Mouse (Mus musculus) ES-E14 (cell line): ENCODE data around the gene Zfp512. TPM values are rescaled to one million over a fixed set of nuclear protein-coding genes. Genes with fewer than 3 reads are reported as not detected.
"Not testable (repeated sequence)": the region's sequence is repeated elsewhere in the genome, so short reads cannot be mapped to it uniquely, and the experiment has no call there.

ENCODE experiments used
- DNase-seq: peaks from one replicate; pipeline ENCODE4 v3.0.0-alpha.2; 2013; ENCODE audit warnings: low read depth, low spot score
- H3K27ac ChIP-seq: 2 replicates; pipeline ENCODE4 v1.5.1; 2012; ENCODE audit warnings: low read depth, mild to moderate bottlenecking, low read length, moderate library complexity, mixed read lengths; ENCODE audit not compliant: poor library complexity, insufficient read depth, severe bottlenecking
- H3K36me3 ChIP-seq: 2 replicates; pipeline ENCODE4 v1.6.1; 2012; ENCODE audit warnings: mild to moderate bottlenecking, low read length, moderate library complexity, mixed read lengths; ENCODE audit not compliant: control insufficient read depth, poor library complexity, insufficient read depth, severe bottlenecking
- H3K4me1 ChIP-seq, 2 experiments: fragments of 150-350 bp in 1 of 2; sonication (generic) in 1 of 2; 2 replicates each; pipeline ENCODE4 v1.6.1; 2012; ENCODE audit warnings: low read length in 2 of 2, mild to moderate bottlenecking in 1 of 2, mixed read lengths in 1 of 2; ENCODE audit not compliant: control insufficient read depth in 2 of 2, insufficient read depth in 2 of 2, poor library complexity in 1 of 2
- H3K4me3 ChIP-seq, 2 experiments: fragments of 150-350 bp in 1 of 2; sonication (generic) in 1 of 2; 2 replicates each; pipeline ENCODE4 v1.5.1; 2012; ENCODE audit warnings: low read length in 2 of 2, low read depth in 1 of 2, mild to moderate bottlenecking in 1 of 2, mixed read lengths in 1 of 2; ENCODE audit not compliant: insufficient read depth in 1 of 2, poor library complexity in 1 of 2, severe bottlenecking in 1 of 2
- H3K9ac ChIP-seq: 2 replicates; pipeline ENCODE4 v1.6.1; 2012; ENCODE audit warnings: low read depth, mild to moderate bottlenecking, low read length, mixed read lengths; ENCODE audit not compliant: poor library complexity, insufficient read depth, severe bottlenecking
- H3K9me3 ChIP-seq: fragments of 150-350 bp; sonication (generic); 2 replicates; pipeline ENCODE4 v1.6.1; 2012; ENCODE audit warnings: low read depth, mild to moderate bottlenecking, low read length; ENCODE audit not compliant: control insufficient read depth, insufficient read depth
- CHD2 ChIP-seq: IDR thresholded peaks from 2 replicates; pipeline ENCODE4 v1.6.1; 2014; ENCODE audit warnings: mild to moderate bottlenecking, low read depth, low read length, inconsistent platforms
- HCFC1 ChIP-seq: IDR thresholded peaks from 2 replicates; pipeline ENCODE4 v1.6.1; 2012; ENCODE audit warnings: low read length, inconsistent platforms, borderline replicate concordance; ENCODE audit not compliant: insufficient read depth
- MAFK ChIP-seq: IDR thresholded peaks from 2 replicates; pipeline ENCODE4 v1.6.1; 2014; ENCODE audit warnings: mild to moderate bottlenecking, low read depth, low read length, inconsistent platforms; ENCODE audit not compliant: insufficient read depth
- ZC3H11A ChIP-seq: IDR thresholded peaks from 2 replicates; pipeline ENCODE4 v1.6.1; 2012; ENCODE audit warnings: low read depth, mild to moderate bottlenecking, inconsistent platforms, low read length, borderline replicate concordance
- ZNF384 ChIP-seq: IDR thresholded peaks from 2 replicates; pipeline ENCODE4 v1.6.1; 2012; ENCODE audit warnings: low read depth, low read length, inconsistent platforms
- in situ Hi-C, 2 experiments: fragments of 600-800 bp; cut with MboI; formaldehyde crosslinking; loops; one replicate each; pipeline ENCODE4 v1.15.1; 2025; ENCODE audit warnings: low sequenced_read_pairs in 2 of 2, inconsistent platforms in 1 of 2; ENCODE audit not compliant: unreplicated experiment in 2 of 2
- total RNA-seq: library from RNA; depleted of rRNA; stranded (reverse); fragments of 300-350 nt; gene quantifications from 2 replicates; pipeline ENCODE4 v1.2.3, GENCODE M21; 2012

Zfp512 gene
- total RNA-seq, 1 experiment, result 32.3 TPM

DNA sequence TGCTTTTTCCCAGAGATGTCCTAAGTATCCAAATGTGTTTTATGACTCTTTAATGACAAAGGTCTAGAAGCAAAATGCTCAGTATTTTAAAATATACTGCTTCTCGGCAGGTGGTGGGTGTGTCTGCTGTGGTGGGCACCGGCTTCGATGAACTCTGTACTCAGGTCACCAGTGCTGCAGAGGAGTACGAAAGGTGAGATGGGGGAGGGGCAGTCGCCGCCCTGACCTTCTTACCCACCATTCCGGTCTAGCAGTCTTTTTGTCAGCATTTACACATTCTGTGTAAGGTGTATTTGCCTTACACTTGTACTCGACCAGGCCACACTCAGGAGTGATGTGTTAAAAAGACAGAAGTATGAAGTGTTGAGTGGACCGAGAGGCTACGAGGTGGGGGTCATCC lies 52.6 kb downstream of the Zfp512 start:
- TF ChIP-seq ZC3H11A (no peak), CHD2 (no peak), MAFK (no peak), HCFC1 (no peak)
- DNase-seq, result no peak
- H3K4me1 ChIP-seq, result peaks cover 3 to 8% of the 10 kb centered on the region in 2 experiments; a peak in 1 of 4 replicates
- H3K9me3 ChIP-seq, result no peaks in the 10 kb centered on the region
- no peak overlapping the region for H3K27ac ChIP-seq
- H3K4me3 ChIP-seq, result no peak overlapping the region
- H3K36me3 ChIP-seq, result peaks cover 56% of the 10 kb centered on the region
- H3K9ac ChIP-seq, result no peak overlapping the region
- in situ Hi-C loops, result no loop called here

DNA sequence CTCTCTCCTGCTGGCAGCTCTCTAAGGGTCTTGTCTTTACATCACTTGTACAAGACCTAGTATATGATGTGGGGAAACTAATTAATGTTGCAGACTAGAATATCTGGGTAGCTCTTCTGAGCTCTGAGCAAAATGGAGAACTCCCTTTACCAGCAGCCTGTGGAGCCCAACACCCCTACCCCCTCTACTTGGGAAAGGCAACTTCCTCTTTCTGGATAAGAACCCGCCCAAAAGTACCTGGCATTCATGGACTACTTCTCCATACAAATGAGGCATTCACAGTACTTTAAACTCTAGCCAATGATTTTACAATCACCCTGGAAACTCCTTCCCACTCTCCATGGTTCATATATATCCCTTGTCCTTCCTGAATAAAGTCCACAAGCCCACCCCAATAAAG lies 60.2 kb downstream of the Zfp512 start:
- in situ Hi-C loops, result no loop called here
- Histone ChIP-seq H3K36me3 (peaks cover 33% of the 10 kb centered on the region), H3K27ac (no peak overlapping the region), H3K4me3 (no peak overlapping the region), H3K9me3 (no peaks in the 10 kb centered on the region), H3K4me1 (no peaks in the 10 kb centered on the region), H3K9ac (no peak overlapping the region)
- no peak for DNase-seq
- TF ChIP-seq HCFC1, result no peak
- no peak for TF ChIP-seq MAFK
- no peak for TF ChIP-seq ZC3H11A
- no peak for TF ChIP-seq ZNF384
- TF ChIP-seq CHD2, result no peak

DNA sequence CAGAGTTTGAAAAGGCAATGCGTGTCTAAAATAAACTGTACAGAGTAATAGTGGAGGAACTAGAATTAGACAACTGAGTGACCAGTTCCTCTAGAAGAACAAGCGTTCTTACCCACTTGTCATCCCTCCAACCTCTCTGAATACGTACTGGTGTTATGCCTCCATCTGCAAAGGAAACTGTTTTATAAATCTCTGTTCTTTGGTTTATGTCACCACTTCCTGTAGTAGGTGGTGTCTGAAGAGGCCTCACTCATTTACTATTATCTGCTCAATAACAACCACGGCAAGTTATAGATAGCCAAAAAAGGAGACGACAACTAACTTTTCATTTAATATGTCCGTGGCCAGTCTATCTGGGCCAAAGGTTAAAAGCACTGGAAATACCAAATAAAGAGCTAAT lies 68.3 kb downstream of the Zfp512 start:
- Histone ChIP-seq H3K36me3 (peaks cover 12% of the 10 kb centered on the region), H3K27ac (no peak overlapping the region), H3K9me3 (no peaks in the 10 kb centered on the region), H3K4me1 (peaks cover 0 to 3% of the 10 kb centered on the region in 2 experiments; a peak in 1 of 4 replicates), H3K4me3 (no peak overlapping the region), H3K9ac (no peak overlapping the region)
- TF ChIP-seq MAFK, result no peak
- no peak for TF ChIP-seq ZC3H11A
- no peak for TF ChIP-seq HCFC1
- no peak for TF ChIP-seq ZNF384
- TF ChIP-seq CHD2, result no peak
- in situ Hi-C loops, result no loop called here
- no peak for DNase-seq

DNA sequence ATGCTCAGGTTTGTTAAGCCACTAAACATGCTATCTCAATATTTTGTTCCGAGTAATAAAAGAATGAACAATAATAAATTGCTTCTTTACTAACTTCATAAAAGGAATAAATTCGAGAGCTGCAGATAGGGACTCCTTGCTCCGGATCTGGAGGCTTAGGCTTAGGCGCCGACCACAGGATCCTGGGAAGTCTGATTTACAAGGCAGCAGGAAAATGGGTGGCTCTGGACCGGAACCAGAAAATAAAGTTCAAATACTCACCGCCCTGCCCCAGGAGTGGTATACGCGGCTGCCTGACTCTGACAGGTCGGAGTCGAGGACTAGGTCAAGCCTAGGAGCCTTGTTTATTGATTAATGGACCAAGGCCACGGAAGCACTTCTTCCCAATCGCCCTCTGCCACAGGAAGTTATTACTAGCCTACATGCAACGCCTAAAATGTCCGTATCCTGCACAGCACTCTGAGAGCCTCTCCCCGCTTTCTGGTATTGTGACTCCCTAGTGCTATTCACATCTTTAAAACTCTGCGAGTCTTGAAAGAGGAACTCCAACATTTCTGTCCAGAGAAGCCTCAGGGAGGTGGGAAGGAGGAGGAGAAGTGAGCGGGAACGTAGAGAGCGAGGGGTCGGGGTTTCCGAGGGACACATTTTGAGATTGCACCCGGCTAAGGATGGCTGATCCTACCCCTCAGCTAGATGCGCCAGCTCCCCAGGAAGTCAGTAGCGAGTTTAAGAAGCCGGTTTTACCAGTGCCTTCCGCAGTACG lies 74.3 kb downstream of the Zfp512 start, which contains the start of gene Slc4a1ap:
Gene Slc4a1ap, plus strand, starts transcription at position 642 of the 763 bp plus-strand sequence.
- H3K4me1 ChIP-seq, result peaks cover 0 to 8% of the 10 kb centered on the region in 2 experiments; a peak in 2 of 4 replicates
- TF ChIP-seq CHD2 (peak; percentile 92), HCFC1 (peak; percentile 79), ZNF384 (no peak)
- peak within 1 kb of the TSS; percentile 1; the same call in 1 of the 2 replicates for H3K27ac ChIP-seq
- DNase-seq, result peak; percentile 78
- H3K9ac ChIP-seq, result peak within 1 kb of the TSS; percentile 97
- in situ Hi-C loops, result no loop called here
- peaks cover 12% of the 10 kb centered on the region for H3K36me3 ChIP-seq
- peak within 1 kb of the TSS; percentile 97 to 99 for H3K4me3 ChIP-seq
- H3K9me3 ChIP-seq, result no peaks in the 10 kb centered on the region

DNA sequence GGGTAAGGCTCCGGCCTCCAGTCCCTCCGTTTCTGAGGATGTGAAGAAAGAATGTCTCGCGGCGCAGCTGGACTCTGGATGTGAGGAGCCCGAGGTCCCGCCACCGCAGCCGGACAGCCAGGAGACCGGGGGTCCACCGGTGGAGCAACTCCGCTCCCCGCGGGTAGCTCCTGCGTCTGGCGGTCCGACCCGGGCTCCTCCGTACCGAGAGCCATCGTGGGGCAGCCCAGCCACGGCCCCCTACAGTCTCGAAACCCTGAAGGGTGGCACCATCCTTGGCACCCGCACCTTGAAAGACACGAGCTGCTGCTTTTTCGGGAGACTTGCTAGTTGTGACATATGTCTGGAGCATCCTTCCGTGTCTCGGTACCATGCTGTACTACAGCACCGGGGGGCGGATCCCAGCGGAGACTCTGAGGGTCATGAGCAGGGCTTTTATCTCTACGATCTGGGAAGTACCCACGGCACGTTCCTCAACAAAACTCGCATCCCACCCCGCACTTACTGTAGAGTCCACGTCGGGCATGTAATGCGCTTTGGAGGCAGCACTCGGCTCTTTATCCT lies 75.0 kb downstream of the Zfp512 start:
- in situ Hi-C loops, result no loop called here
- Histone ChIP-seq H3K36me3 (peaks cover 13% of the 10 kb centered on the region), H3K9me3 (no peaks in the 10 kb centered on the region), H3K9ac (peak overlapping the region; percentile 97), H3K4me1 (peaks cover 0 to 8% of the 10 kb centered on the region in 2 experiments; a peak in 2 of 4 replicates), H3K27ac (peak overlapping the region; percentile 1; the same call in 1 of the 2 replicates), H3K4me3 (peak overlapping the region; percentile 97 to 99)
- no peak for DNase-seq
- TF ChIP-seq MAFK (no peak), ZC3H11A (no peak), ZNF384 (no peak), HCFC1 (no peak), CHD2 (no peak)

DNA sequence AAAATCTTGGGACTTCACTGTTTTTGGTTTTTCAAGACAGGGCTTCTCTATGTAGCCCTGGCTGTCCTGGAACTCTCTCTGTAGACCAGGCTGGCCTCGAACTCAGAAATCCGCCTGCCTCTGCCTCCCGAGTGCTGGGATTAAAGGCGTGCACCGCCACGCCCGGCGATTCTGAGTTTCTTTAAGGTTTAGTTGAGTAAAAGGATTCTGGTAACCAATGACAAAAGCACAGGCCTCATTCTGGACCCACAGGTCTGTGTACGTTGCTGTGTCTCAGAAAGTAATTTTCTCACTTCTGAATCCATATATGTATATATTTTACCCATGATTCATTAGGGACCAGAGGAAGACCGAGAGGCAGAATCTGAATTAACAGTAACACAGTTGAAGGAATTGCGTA lies 75.5 kb downstream of the Zfp512 start, which contains the start of gene Supt7l:
Gene Supt7l, minus strand, starts transcription at position 101 of the 400 bp plus-strand sequence.
- in situ Hi-C loops, H3K4me1 ChIP-seq, DNase-seq, H3K9me3 ChIP-seq: not testable (repeated sequence)
- peaks cover 11% of the 10 kb centered on the region for H3K36me3 ChIP-seq
- peak within 1 kb of the TSS; percentile 97 to 99 for H3K4me3 ChIP-seq
- peak within 1 kb of the TSS; percentile 97 for H3K9ac ChIP-seq
- H3K27ac ChIP-seq, result peak within 1 kb of the TSS; percentile 1; the same call in 1 of the 2 replicates
